In the genomic region with DNA sequence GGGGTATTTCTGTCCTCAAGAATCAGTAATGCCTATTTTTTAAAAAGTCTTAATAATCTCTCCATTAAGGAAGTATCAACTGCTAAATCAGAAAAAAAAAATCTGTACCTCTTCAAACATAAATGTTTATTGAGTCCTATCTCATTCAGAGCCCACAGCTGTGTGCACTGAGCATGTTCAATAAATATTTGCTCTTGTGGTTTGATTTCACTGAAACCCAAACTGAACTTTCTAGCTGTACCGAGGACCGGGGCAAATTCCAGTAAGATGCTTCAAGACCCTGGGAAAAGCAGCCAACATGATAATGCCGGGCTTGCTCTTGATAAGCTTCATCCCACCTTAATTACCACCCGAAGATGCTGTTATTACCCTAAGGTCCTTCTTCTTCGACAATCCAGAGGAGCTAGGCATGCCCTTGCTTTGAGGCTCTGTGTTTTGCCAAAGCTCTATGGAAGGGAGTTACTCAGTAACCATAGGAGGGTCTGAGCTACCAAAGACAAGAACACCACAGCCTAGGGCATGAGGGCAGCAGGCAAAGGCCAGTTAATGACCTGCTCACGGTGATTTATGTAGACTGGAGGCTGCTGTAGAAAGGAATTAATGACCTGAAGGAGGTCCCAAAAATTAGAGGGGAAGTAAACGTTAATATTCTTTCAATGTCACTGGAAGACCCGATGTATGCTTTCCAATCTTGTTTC, we compare ENCODE assay signal across 21 mouse cellular contexts. TPM values are rescaled to one million over a fixed set of nuclear protein-coding genes. Genes with fewer than 3 reads are reported as not detected.
DNase-seq lines count a peak whose midpoint lies in the region; ATAC-seq and TF ChIP-seq lines count a peak whose summit lies in the region.
"Had no signal": no experiment of that assay in that cellular context is flagged by ENCODE, and none has a peak within 500 bp of the region (broad histone marks: within the 10 kb centered on the region; RNA-seq: fewer than 3 reads in every experiment).

No protein-coding gene starts in this region.

- no peak overlapping the region for H3K27ac ChIP-seq in heart, embryonic 10.5 days
- H3K27ac ChIP-seq in liver, postnatal 0 days (ENCODE audit: low read depth) = peak overlapping the region; percentile 79
- H3K27ac ChIP-seq: embryonic facial prominence, embryonic 12.5 days; heart, embryonic 13.5 days; hindbrain, embryonic 14.5 days; limb, embryonic 10.5 days; neural tube, embryonic 15.5 days had no signal

- no peak for TF ChIP-seq EP300 in liver, postnatal 0 days (IDR thresholded peaks at IDR 0.05; ENCODE audit: low read depth)

- TF ChIP-seq CTCF in liver, postnatal 0 days (IDR thresholded peaks at IDR 0.05; ENCODE audit: low read depth) = no peak

- ATAC-seq in liver, postnatal 0 days = peak; percentile 79
- ATAC-seq: activated CD4-positive, CD25-positive, alpha-beta regulatory T cell, adult 4 months; forebrain, embryonic 16.5 days; midbrain, embryonic 16.5 days had no signal

- no peaks in the 10 kb centered on the region for H3K9me3 ChIP-seq in heart, embryonic 10.5 days
- no peaks in the 10 kb centered on the region for H3K9me3 ChIP-seq in liver, postnatal 0 days (ENCODE audit: low read length)
- H3K9me3 ChIP-seq: embryonic facial prominence, embryonic 12.5 days; G1E; heart, embryonic 13.5 days; limb, embryonic 10.5 days; neural tube, embryonic 15.5 days had no signal

- H3K9ac ChIP-seq in liver, postnatal 0 days (replicated peaks) = no peak overlapping the region
- H3K9ac ChIP-seq: embryonic facial prominence, embryonic 12.5 days; heart, embryonic 13.5 days; hindbrain, embryonic 14.5 days; lung, embryonic 14.5 days; neural tube, embryonic 15.5 days had no signal

- H3K27me3 ChIP-seq in heart, embryonic 10.5 days (ENCODE audit: insufficient read depth, poor library complexity, severe bottlenecking) = no peaks in the 10 kb centered on the region
- no peaks in the 10 kb centered on the region for H3K27me3 ChIP-seq in liver, postnatal 0 days (ENCODE audit: insufficient read depth, low read length)
- H3K27me3 ChIP-seq: embryonic facial prominence, embryonic 12.5 days; heart, embryonic 13.5 days; neural tube, embryonic 15.5 days had no signal

- peak; percentile 50 for DNase-seq in heart, embryonic 10.5 days (ENCODE audit: low spot score)
- no peak for DNase-seq in heart, postnatal 4 days
- peak; percentile 68 for DNase-seq in kidney, adult 9 months
- peak; percentile 32 to 62 for DNase-seq in kidney, postnatal 36 days
- DNase-seq in liver, postnatal 0 days = no peak
- no peak for DNase-seq in retina, embryonic 14.5 days (ENCODE audit: low spot score)
- DNase-seq in B cell, adult 2 months = no peak
- DNase-seq: adrenal gland, postnatal 10 days; cerebellum, adult 9-11 months; lung, embryonic 14.5 days; lung, postnatal 36 days had no signal

- 84% methylated on average over 8 of the region's 8 CpGs for whole genome bisulfite sequencing in heart, embryonic 10.5 days
- 57% methylated on average over 8 of the region's 8 CpGs for WGBS in liver, postnatal 0 days (ENCODE audit: insufficient replicate concordance)

- H3K4me1 ChIP-seq in heart, embryonic 10.5 days = no peaks in the 10 kb centered on the region
- H3K4me1 ChIP-seq in liver, postnatal 0 days (ENCODE audit: insufficient read depth) = peaks cover 15% of the 10 kb centered on the region
- H3K4me1 ChIP-seq: embryonic facial prominence, embryonic 12.5 days; heart, embryonic 13.5 days; neural tube, embryonic 15.5 days had no signal

- no peaks in the 10 kb centered on the region for H3K36me3 ChIP-seq in heart, embryonic 10.5 days
- no peaks in the 10 kb centered on the region for H3K36me3 ChIP-seq in liver, postnatal 0 days (replicated peaks; ENCODE audit: insufficient read depth, low read length)
- H3K36me3 ChIP-seq: embryonic facial prominence, embryonic 12.5 days; neural tube, embryonic 15.5 days had no signal

- H3K4me2 ChIP-seq in liver, postnatal 0 days (ENCODE audit: low read depth, low read length) = no peak overlapping the region
- H3K4me2 ChIP-seq: embryonic facial prominence, embryonic 12.5 days; heart, embryonic 13.5 days; hindbrain, embryonic 14.5 days; lung, embryonic 14.5 days; neural tube, embryonic 15.5 days had no signal

- H3K4me3 ChIP-seq in heart, embryonic 10.5 days = no peak overlapping the region
- no peak overlapping the region for H3K4me3 ChIP-seq in liver, postnatal 0 days (ENCODE audit: low read depth, low read length)
- H3K4me3 ChIP-seq: embryonic facial prominence, embryonic 12.5 days; erythroblast, embryonic 14.5 days; heart, embryonic 13.5 days; limb, embryonic 10.5 days; neural tube, embryonic 15.5 days had no signal

RNA-seq across cellular contexts. Expression of a gene that starts 2.3 kb away (rescaled TPM):
- 1.7 and 32.9 TPM in 2 replicates for polyA plus RNA-seq in heart, embryonic 10.5 days (2016; fragmentation: Nextera tagmentation; extraction: Ambion mirVana)
- total RNA-seq in heart, postnatal 4 days (2021) = under 1 TPM; 0.65 to 0.71 TPM
- 3,100 and 3,165 TPM in 2 replicates for polyA plus RNA-seq in liver, postnatal 0 days (2015; fragmentation: Nextera tagmentation; extraction: Ambion mirVana)

RNA-seq across cellular contexts. Expression of a gene that starts 54.0 kb away (rescaled TPM):
- polyA plus RNA-seq in heart, embryonic 10.5 days (2016; fragmentation: Nextera tagmentation; extraction: Ambion mirVana) = 6.9 and 8.7 TPM in 2 replicates
- total RNA-seq in heart, postnatal 4 days (2021) = 10 to 100 TPM; 17.2 to 18.3 TPM
- polyA plus RNA-seq in liver, postnatal 0 days (2015; fragmentation: Nextera tagmentation; extraction: Ambion mirVana) = 2.0 and 2.3 TPM in 2 replicates
- polyA plus RNA-seq: erythroblast, embryonic 14.5 days had no signal

Comparison
In these comparisons a context has a peak if more than half of its experiments do, and no peak if none do; other contexts are left out.
1. DNase-seq: peak in heart, embryonic 10.5 days (single experiment), kidney, adult 9 months (single experiment) and kidney, postnatal 36 days (2 of 2); none in heart, postnatal 4 days (single experiment), liver, postnatal 0 days (single experiment), retina, embryonic 14.5 days (single experiment) and B cell, adult 2 months (0 of 2).
2. RNA of a gene that starts 2.3 kb away (polyA plus RNA-seq): 3,100 to 3,165 TPM in liver, postnatal 0 days; 1.7 to 32.9 TPM in heart, embryonic 10.5 days; every median in the first group is over 10 times any median in the second.